Mouse (Mus musculus): ENCODE measurements around the gene Vsig10.

Gene Vsig10

GRCm38 (mm10) chr5:117380199-117380598, 61.3 kb downstream of the Vsig10 start:
- DNase-seq (ENCODE audit: low read depth, low spot score) = no peak

GRCm38 (mm10) chr5:117381785-117382184, 62.9 kb downstream of the Vsig10 start:
- DNase-seq (ENCODE audit: low read depth, low spot score) = peak; percentile 57

GRCm38 (mm10) chr5:117383198-117383597, 64.3 kb downstream of the Vsig10 start:
- DNase-seq (ENCODE audit: low read depth, low spot score) = no peak

- DNase-seq (ENCODE audit: low read depth, low spot score) = peak; percentile 85
These were observed 69.4 kb downstream of the Vsig10 start for GRCm38 (mm10) chr5:117388296-117388751.

- DNase-seq (ENCODE audit: low read depth, low spot score) = peak; percentile 96
These were observed 70.0 kb downstream of the Vsig10 start, which contains the start of gene Rfc5 for GRCm38 (mm10) chr5:117388877-117389276. Gene Rfc5 (minus strand): TSS chr5:117389047.

- no peak for DNase-seq (ENCODE audit: low read depth, low spot score)
These were observed 72.0 kb downstream of the Vsig10 start for GRCm38 (mm10) chr5:117390895-117391294.

- no peak for DNase-seq (ENCODE audit: low read depth, low spot score)
These were observed 77.0 kb downstream of the Vsig10 start for GRCm38 (mm10) chr5:117395834-117396233.

- peak; percentile 97 for DNase-seq (ENCODE audit: low read depth, low spot score)
These were observed 77.7 kb downstream of the Vsig10 start for GRCm38 (mm10) chr5:117396596-117397014.

GRCm38 (mm10) chr5:117397371-117397770, 78.5 kb downstream of the Vsig10 start:
- DNase-seq (ENCODE audit: low read depth, low spot score) = no peak

- peak; percentile 77 for DNase-seq (ENCODE audit: low read depth, low spot score)
These were observed 79.2 kb downstream of the Vsig10 start for GRCm38 (mm10) chr5:117398007-117398550.

- DNase-seq (ENCODE audit: low read depth, low spot score) = peak; percentile 88
These were observed 80.4 kb downstream of the Vsig10 start for GRCm38 (mm10) chr5:117399281-117399680.

- peak; percentile 97 for DNase-seq (ENCODE audit: low read depth, low spot score)
These were observed 84.7 kb downstream of the Vsig10 start for GRCm38 (mm10) chr5:117403609-117404008.

Measured in ES-CJ7 (cell line).